Mouse (Mus musculus): ENCODE measurements around the gene Mical3. TPM values are rescaled to one million over a fixed set of nuclear protein-coding genes. Genes with fewer than 3 reads are reported as not detected.

The Mical3 gene
- polyA plus RNA-seq, 1 experiment = 57.5 TPM

DNA sequence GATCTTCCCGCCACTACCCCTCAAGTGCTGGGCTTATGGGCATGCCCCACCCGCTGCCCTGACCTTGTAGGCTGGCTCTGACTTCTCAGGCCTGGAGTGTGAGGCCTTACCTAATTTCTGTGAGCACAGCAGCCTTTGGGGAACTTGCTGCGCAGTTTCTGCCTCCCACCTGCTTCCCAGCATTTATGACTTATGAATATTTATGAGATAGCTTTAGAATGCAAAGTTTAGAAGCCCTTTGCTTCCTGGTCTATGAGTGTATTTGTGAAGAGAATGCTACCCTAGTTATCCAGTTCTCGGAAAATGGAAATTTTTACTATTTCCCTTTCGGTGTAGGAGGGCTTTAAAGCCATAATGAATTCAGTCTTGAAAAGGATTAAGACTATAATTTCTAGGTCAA is 2.1 kb downstream of the Mical3 start:
- no peak for DNase-seq (ENCODE audit: low read depth)
- TF ChIP-seq CTCF (IDR thresholded peaks at IDR 0.05; ENCODE audit: borderline replicate concordance, extremely low read depth, insufficient read depth, insufficient read length) (no peak), POLR2A (IDR thresholded peaks at IDR 0.05; ENCODE audit: borderline replicate concordance, extremely low read depth, insufficient read depth, insufficient read length, poor library complexity, severe bottlenecking) (no peak)

GRCm38 (mm10) chr6:121127726-121128125 is 3.1 kb downstream of the Mical3 start:
- DNase-seq (ENCODE audit: low read depth) = no peak
- TF ChIP-seq CTCF (IDR thresholded peaks at IDR 0.05; ENCODE audit: borderline replicate concordance, extremely low read depth, insufficient read depth, insufficient read length) = no peak

DNA sequence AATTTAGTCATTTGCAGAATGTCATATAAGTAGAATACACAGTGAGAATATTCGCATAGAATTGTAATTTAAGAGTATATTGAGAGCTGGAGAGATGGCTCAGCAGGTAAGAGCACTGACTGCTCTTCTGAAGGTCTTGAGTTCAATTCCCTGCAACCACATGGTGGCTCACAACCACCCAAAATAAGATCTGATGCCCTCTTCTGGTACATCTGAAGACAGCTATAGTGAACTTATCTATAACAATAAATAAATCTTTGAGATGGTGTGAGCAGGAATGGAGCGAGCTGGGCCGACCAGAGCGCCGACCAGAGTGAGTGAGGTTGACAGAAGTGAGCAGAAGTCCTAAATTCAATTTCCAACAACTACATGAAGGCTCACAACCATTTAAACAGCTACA is 4.6 kb downstream of the Mical3 start:
- no peak for DNase-seq (ENCODE audit: low read depth)
- TF ChIP-seq CTCF (IDR thresholded peaks at IDR 0.05; ENCODE audit: borderline replicate concordance, extremely low read depth, insufficient read depth, insufficient read length) (no peak), POLR2A (IDR thresholded peaks at IDR 0.05; ENCODE audit: borderline replicate concordance, extremely low read depth, insufficient read depth, insufficient read length, poor library complexity, severe bottlenecking) (no peak)

DNA sequence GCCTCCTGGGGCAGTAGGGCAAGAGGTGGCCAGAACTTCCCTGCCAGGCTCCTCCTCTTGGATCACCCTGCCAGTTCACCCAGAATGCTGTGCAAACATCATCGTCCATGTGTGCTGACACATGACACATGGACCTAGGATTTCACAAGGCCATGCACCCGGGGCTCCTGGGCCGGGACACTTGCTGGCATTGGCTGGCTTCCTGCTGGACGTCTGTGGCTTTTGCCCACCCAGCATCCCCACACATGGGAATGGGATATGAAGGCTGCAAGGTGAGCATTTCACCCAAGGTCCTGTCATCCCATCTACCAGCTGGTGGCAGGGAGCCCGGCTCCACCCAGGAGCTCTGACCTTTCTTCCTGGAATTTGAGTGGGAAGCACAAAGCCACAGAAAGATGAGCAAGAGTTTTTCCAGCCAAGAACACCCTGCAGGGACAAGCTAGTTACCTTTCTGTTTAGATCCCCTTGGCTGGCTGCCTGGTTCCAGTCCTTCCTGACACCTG is 8.0 kb downstream of the Mical3 start:
- TF ChIP-seq POLR2A (IDR thresholded peaks at IDR 0.05; ENCODE audit: borderline replicate concordance, extremely low read depth, insufficient read depth, insufficient read length, poor library complexity, severe bottlenecking) = no peak
- TF ChIP-seq CTCF (IDR thresholded peaks at IDR 0.05; ENCODE audit: borderline replicate concordance, extremely low read depth, insufficient read depth, insufficient read length) = no peak
- DNase-seq (ENCODE audit: low read depth) = no peak

DNA sequence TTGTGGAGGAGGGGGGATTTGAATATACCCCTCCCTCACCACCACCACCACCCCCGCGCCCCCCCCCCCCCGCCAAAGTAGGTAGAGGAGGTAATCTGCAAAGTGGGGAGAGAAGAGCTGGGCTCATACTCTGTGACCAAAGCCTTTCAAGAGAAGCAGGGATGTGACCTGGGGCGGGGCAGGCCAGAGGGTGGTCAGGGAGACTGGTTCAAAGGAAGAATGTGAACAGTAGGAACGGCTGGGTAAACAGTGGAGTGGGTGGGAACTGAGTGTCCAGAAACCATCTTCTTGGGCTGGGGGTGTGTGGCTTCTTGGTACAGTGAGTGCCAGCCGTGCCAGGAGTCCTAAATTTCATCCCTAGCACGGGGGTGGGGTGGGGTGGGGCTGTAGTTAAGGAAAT is 10.0 kb downstream of the Mical3 start:
- TF ChIP-seq CTCF (IDR thresholded peaks at IDR 0.05; ENCODE audit: borderline replicate concordance, extremely low read depth, insufficient read depth, insufficient read length) (no peak), POLR2A (IDR thresholded peaks at IDR 0.05; ENCODE audit: borderline replicate concordance, extremely low read depth, insufficient read depth, insufficient read length, poor library complexity, severe bottlenecking) (no peak)
- DNase-seq (ENCODE audit: low read depth) = no peak

DNA sequence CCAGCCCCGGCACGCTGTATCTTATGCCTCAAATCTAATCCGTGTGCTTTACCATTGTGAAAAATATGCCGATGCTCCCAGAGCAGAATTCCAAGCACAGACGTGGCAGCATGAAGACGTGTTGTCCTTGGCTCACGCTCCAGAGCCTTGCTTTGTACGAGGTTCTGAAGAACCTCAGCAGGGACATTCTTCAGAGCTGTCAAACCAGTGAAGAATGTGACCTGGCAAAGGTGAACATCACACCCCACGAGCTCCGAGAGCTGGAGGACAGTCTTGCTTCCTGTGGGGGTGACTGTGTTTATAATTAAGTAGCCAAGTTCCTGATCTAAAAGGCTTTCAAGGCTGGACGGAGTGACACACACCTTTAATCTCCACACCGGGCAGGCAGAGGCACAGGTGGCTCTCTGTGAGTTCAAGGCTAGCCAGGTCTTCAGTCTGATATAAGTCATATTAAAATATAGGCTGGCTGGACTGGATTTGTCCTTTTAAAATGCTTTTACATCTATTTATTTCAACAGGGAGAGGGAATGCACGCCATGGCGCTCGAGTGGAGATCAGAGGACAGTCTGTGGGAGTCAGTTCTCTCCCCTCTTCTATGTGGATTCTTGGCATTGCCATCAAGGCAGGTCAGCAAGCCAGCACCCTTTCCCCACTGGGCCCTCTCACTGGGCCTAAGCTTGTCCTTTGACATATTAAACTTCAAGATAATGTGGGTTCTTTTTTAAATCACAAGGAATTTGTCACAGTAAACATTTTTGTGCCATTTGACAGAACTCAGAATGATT is 12.6 kb downstream of the Mical3 start:
- TF ChIP-seq CTCF (IDR thresholded peaks at IDR 0.05; ENCODE audit: borderline replicate concordance, extremely low read depth, insufficient read depth, insufficient read length) = no peak
- no peak for TF ChIP-seq POLR2A (IDR thresholded peaks at IDR 0.05; ENCODE audit: borderline replicate concordance, extremely low read depth, insufficient read depth, insufficient read length, poor library complexity, severe bottlenecking)
- no peak for DNase-seq (ENCODE audit: low read depth)

- TF ChIP-seq CTCF (IDR thresholded peaks at IDR 0.05; ENCODE audit: borderline replicate concordance, extremely low read depth, insufficient read depth, insufficient read length) = peak; percentile 38; the same call in 1 of the 2 replicates
- TF ChIP-seq POLR2A (IDR thresholded peaks at IDR 0.05; ENCODE audit: borderline replicate concordance, extremely low read depth, insufficient read depth, insufficient read length, poor library complexity, severe bottlenecking) = no peak
- no peak for DNase-seq (ENCODE audit: low read depth)
Measured at GRCm38 (mm10) chr6:121117142-121117541, 13.7 kb downstream of the Mical3 start.

- no peak for TF ChIP-seq POLR2A (IDR thresholded peaks at IDR 0.05; ENCODE audit: borderline replicate concordance, extremely low read depth, insufficient read depth, insufficient read length, poor library complexity, severe bottlenecking)
- TF ChIP-seq CTCF (IDR thresholded peaks at IDR 0.05; ENCODE audit: borderline replicate concordance, extremely low read depth, insufficient read depth, insufficient read length) = no peak
- DNase-seq (ENCODE audit: low read depth) = no peak
Measured at GRCm38 (mm10) chr6:121116434-121116833, 14.4 kb downstream of the Mical3 start.

- TF ChIP-seq CTCF (IDR thresholded peaks at IDR 0.05; ENCODE audit: borderline replicate concordance, extremely low read depth, insufficient read depth, insufficient read length) (no peak), POLR2A (IDR thresholded peaks at IDR 0.05; ENCODE audit: borderline replicate concordance, extremely low read depth, insufficient read depth, insufficient read length, poor library complexity, severe bottlenecking) (no peak)
Measured at GRCm38 (mm10) chr6:121111448-121112055, 19.2 kb downstream of the Mical3 start.

DNA sequence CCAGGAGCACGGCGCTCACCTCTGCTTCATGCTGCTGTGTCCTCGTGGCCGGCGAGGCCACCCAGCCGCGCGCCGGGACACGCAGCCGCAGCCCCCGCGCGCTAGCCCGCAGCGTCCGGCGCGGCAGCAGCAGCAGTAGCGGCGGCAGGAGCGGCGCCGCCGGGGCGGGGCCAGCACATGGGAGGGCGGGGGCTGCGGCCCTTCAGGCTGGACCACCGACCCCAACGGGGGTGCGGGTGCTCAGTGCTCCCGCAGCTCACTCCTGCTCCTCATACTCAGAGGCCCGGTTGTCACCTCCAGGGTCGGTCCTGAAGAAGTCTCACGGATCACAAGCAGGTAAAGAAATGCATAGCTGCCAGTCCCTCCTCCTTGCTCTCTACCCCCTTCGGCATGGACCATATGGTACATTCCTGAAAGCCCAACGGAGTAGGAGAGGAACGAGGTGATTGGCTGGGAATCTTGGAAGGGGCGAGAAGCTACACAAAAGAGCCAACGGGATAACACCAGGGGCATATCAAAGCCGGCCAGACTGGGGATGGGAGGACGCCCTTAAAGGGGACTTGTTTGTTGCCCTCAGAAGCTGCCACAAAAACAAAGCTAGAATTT is 20.7 kb downstream of the Mical3 start:
- DNase-seq (ENCODE audit: low read depth) = peak; percentile 99
- TF ChIP-seq POLR2A (IDR thresholded peaks at IDR 0.05; ENCODE audit: borderline replicate concordance, extremely low read depth, insufficient read depth, insufficient read length, poor library complexity, severe bottlenecking) (peak; percentile 78), CTCF (IDR thresholded peaks at IDR 0.05; ENCODE audit: borderline replicate concordance, extremely low read depth, insufficient read depth, insufficient read length) (no peak)

More at GRCm38 (mm10) chr6:121111448-121112055, 19.2 kb downstream of the Mical3 start:
- DNase-seq (ENCODE audit: low read depth) = no peak

DNA sequence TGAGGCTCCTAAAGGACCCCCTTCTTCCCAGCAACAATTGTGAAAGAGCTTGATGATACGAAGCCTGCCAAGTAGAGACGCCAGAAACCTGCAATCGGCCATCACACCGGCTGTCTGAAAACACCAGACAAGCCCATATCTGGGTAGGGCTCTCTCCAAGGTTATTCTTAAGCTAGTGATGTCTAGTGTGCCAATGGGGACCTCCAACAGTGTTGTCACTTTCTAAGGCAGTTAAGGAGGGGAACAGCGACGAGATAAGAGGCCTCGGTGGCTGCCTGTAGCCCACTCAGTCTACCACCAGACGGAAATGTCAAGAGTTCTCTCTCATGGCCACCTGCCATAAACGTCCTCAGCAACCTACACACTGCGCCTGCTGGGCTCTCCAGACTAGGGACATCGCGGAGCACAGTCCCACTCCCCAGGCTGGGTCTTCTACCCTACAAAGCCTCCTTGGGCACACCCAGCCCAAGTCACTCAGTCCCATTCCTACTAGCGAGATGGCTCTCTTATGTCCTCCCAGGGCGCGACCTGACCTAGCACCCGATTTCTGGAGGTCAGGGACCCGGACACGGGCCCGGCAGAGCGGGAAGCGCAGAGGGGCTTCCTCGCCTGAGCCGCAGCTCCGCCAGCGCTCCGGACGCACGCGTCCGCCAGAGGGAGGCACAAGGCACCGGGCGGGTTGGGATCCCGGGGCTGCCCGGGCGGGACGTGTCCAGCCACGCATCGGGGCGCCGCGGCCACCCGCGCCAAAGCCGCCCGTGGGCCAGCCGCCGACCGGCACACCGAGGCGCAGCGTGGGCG is 21.4 kb downstream of the Mical3 start:
- DNase-seq (ENCODE audit: low read depth) = peak; percentile 53
- TF ChIP-seq POLR2A (IDR thresholded peaks at IDR 0.05; ENCODE audit: borderline replicate concordance, extremely low read depth, insufficient read depth, insufficient read length, poor library complexity, severe bottlenecking) = no peak
- TF ChIP-seq CTCF (IDR thresholded peaks at IDR 0.05; ENCODE audit: borderline replicate concordance, extremely low read depth, insufficient read depth, insufficient read length) = no peak

All from brain, embryonic 14.5 days (tissue).